Mouse (Mus musculus) adrenal gland, postnatal 14 days (tissue): Measurements from ENCODE around the gene Slc24a3. TPM values are rescaled to one million over a fixed set of nuclear protein-coding genes. Genes with fewer than 3 reads are reported as not detected.

Experiments used
- DNase-seq: peaks from one replicate; pipeline ENCODE4 v3.0.0; 2021; ENCODE audit warnings: mixed read lengths
- long read RNA-seq, 2 experiments: library from polyadenylated mRNA; stranded (forward); transcript quantifications; one replicate each; pipeline ENCODE4 v2.0.0; 2021
- total RNA-seq: library from RNA; stranded (reverse); gene quantifications from 2 replicates; pipeline ENCODE4 v1.2.3, GENCODE M21; 2021

Gene Slc24a3
- total RNA-seq = 40.5 and 40.6 TPM in 2 replicates
- long read RNA-seq, experiment 1, partial matches to known transcripts = 2 of 5 reads
- long read RNA-seq, experiment 1, other reads (novel, unspliced or antisense) = 3 of 5 reads
- long read RNA-seq, experiment 2, partial matches to known transcripts = 4 of 6 reads
- long read RNA-seq, experiment 2, other reads (novel, unspliced or antisense) = 2 of 6 reads

DNA sequence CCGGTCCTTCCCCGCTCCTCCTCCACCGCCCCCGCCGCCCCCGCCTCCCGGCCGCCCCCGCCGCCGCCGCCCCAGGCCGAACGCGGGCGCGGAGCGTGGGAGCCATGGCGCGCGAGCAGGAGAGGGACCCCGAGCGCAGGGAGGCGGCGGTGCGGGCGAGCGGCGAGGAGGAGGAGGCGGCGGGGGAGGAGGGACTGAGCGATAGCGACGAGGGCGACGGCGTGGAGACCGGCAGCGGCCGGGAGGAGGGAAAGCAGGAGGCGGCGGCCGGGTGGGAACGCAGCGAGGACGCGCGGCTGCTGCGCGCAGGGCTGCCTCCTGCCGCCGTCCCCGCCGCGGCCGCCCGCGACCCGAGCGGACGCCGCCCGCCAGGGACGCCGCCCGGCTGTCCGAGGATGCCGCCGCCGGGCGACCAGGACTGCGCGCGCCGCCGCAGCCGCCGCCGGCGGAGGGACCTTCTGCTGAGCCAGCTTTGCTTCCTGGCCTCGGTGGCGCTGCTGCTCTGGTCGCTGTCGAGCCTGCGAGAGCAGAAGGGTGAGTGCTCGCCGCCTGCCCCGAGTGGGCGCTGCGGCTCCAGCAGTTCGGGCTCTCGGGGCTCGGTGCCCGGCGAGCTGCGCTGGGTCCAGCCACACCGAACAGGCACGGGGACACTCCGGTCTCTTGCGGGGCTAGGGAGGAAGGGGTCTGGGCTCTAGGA, at the start of gene Slc24a3:
Slc24a3 (plus strand) TSS at position 91 of the 697 bp plus-strand sequence.
- DNase-seq = peak; percentile 92

DNA sequence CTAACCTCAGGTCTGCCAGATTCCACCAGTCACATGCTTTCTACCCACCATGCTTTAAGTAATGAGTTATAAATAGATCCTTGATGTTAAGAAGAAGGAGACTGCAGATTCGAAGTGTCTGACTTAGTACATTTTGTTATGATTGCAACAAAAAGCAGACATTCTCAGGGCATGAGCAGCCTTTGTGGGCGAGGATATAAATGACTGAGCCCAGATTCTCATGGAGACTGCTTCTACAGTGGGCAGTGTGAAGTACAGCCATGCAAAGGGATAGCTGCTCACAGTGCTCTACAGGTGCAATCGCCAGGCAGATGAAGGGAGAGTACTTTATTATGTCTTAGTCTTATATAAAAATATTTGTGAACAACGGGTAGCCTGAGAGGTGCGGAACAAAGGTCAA, 49.8 kb upstream of the Slc24a3 start:
- DNase-seq = no peak

DNA sequence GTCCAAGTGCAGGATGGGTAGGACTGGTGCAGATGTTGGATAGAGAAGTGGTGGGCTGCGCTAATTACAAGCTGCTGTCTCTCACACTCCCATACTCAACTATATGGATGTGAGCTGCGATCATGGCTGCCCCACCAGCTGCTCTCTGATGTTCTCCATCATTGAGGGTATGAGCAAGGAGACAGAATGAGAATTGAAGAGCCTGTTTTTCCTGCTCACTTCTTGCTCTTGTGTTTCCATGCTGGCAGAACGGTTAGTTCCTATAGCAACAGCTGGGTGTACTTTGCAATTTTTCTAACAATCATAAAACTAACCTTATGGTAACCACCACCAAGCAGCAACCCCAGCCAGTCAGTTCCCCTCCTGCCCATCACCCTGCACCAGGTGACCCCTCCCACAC, 39.8 kb upstream of the Slc24a3 start:
- no peak for DNase-seq

DNA sequence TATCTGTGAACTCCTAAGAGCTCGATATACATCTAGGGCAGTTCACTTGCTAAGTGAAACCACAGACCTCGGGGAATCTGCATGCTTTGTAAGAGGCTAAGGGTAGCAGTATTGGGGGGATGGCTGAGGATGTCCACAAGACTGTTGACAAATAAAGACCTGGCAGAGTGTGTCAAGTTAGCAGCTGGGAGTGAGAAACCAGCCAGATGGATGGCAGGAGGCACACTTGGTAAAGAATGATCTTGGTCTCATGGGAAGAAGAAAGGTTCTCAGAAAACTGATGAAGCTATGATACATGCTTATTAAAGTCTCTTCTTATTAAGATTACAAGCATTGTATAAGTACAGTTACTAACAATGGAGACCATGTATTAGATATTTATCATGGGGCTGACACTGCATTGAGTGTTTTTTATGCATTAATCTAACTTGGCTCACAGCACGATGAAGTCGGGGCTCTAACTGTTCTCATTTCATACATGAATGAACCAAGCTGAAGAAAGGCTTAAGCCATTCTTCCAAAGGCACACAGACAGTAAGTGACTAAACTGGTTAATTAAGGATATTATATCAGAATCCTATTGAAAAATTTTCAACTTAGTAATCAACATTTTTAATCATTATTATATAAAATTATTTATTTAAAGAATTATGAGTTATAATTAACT, 30.8 kb upstream of the Slc24a3 start:
- no peak for DNase-seq

DNA sequence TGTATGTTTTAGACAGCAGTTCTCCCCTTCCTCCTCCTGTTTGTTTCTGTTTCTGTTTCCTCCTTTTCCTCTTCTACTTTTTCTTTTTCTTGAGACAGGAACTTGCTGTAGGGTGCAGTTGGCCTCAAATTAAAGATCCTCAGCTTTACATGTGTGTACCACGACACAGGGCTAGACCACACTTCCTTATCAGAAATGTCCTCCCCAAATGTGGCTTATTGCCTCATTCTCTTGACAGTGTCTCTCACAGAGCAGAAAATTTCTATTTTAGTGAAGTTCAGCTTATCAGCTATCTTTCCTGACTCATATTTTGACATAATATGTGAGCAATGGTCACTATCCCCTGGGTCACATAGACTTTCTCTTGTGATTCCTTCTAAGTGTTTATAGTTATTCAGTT, 17.1 kb upstream of the Slc24a3 start:
- DNase-seq = no peak

DNA sequence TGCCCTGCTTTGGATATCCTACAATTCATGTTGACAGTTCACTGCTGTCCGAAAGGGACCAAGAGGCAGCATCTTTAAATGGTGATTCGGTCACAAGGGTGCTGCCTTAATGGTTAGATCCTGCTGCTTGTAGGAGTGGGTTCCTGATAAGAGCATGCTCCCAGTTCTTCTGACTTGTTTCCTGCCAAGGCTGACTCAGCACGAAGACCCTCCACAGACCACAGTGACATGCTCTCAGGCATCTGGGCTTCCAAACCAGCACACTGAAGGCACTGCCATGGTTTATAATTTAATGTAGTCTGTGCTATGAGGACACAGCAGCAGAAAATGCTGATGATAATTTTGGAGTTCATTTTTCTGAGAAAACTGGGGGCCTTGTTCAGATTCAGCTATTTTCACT, 16.7 kb upstream of the Slc24a3 start:
- no peak for DNase-seq

DNA sequence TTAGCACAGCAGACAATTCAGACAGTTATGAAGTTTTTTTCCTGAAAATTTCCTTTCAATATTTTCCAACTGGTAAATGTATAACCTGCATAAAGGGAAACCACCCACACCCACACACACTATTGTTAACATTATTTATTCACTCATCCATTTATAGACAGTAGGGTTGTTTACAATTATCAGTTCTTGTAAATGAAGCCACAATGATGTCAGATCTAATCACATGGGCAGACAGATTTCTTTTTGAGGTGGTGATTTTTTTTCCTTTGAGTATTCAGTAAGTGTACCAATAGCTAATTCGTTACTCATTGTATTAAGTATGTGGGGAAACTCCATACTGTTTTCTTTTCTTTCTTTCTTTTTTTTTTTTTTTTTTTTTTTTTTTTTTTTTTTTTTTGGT, 15.3 kb upstream of the Slc24a3 start:
- DNase-seq = no peak

DNA sequence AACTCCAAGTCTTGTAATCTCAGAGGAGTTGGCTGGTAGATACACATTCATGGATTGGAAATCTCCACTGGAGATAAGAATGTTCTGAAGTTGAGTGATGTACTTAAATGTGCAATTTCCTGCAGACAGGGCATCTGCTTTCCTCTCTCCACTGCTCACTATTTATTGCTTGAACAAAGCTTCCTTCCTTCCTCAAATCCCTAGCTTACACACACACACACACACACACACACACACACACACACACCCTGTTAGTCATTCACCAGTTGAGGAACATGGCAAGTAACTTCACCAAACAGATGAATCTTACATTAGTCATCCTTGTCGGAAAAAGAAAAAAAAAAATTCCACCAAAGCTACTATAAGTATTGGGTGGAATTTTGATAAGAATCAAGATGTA, 8.6 kb upstream of the Slc24a3 start:
- DNase-seq = peak; percentile 9

DNA sequence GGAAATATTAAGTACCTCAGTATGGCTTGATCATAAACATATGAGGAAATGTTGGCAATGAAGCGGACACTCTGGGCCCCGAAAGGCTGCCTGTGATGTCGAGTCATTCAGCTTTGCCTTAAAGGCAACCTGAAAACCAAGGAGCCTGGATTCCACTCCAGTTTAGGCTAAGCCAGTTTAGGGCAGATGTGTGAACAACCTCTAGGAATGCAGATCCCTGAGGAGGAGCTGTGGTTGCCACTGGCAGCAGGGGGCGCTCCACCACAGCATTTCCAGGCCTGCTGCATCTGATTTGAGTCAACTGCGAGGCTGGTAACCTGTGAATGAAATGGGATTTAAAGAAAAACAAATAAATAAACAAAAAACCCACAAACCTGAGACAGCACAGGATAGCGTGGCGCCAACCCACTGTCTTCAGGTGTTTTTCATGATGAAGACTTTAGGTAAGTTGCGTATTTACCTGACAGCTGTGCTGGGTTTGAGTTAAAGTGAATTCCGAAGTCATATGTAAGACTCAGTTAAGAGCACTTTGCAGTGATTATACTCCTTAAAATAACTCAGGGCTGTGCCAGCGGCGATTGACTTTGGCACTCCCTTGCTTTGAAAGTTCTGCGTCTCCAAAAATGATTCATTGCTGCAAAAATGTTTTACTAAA, 6.4 kb upstream of the Slc24a3 start:
- DNase-seq = peak; percentile 89

DNA sequence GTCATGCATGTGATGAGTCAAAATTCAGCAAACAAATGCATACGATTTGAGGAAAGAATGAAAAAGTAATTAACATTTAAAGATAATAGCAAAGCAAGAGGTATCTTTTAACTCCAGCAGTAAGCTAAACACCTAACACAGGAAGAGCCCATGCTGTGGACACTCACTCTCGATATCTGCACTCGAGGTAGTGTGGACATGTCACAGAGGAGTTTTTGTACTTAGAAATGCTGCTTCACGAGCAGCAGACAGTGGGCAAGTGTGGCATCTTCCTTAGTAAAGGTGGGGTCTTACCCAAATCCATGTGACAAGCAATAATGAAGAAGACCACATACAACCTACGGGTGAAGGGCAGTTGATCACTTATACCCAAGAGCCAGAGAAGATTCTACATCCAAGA, 3.5 kb upstream of the Slc24a3 start:
- DNase-seq = no peak

DNA sequence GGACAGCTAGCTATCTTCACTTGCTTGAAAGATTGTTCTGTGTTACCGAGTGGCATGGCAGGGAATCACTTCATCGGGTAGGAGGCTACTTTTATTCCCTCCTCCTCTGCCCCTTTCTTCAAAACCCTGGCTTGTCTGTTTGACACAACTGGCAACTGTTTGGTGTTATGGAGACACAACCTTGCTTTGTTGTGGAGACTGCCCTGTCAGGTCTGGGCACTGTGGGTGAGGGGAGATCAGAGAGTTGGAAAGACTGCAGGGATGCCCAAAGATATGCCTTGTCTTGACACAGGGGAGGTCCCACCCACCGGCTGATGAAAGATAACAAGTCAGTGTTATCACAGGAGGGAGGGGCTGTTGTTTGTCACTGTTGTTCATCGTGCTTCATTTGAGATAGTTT, 3.0 kb upstream of the Slc24a3 start:
- DNase-seq = no peak

DNA sequence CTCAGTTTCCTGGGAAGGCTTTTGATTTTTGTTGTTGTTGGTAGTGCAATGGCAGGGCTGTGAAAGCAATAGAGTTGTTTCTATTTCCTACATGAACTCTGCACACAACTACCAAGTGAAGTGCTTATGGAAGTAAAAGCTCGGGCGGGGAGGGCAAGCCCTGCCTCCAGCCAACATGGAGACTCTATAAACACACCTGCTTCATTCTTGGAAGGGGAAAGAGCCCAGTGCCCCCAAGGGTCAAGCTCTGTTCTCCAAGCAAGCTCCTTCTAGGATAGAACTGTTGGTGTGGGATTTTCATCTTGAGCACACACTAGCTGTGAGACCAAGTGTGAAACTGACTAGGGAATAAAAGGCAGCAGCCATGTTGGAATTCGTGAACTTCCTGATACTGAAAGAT, 2.5 kb upstream of the Slc24a3 start:
- DNase-seq = no peak

DNA sequence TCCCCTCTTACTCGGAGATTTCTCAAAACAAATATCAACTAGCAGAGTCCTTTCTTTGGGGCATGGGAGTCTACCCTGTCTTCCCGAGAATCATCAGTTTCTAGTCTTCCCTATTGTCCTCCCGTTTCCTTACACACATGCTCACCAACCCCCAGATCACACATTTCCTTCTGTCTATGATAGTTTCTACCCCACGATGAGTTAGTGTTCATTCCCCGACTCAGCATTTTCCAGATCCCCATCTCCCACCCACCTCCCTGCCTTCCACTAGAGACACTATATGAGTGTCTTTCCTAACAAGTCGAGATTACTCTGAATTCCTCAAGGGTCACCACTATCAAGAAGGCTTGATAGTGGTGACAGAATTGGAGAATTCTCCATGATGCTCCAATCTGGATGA, 1.7 kb upstream of the Slc24a3 start:
- DNase-seq = no peak

DNA sequence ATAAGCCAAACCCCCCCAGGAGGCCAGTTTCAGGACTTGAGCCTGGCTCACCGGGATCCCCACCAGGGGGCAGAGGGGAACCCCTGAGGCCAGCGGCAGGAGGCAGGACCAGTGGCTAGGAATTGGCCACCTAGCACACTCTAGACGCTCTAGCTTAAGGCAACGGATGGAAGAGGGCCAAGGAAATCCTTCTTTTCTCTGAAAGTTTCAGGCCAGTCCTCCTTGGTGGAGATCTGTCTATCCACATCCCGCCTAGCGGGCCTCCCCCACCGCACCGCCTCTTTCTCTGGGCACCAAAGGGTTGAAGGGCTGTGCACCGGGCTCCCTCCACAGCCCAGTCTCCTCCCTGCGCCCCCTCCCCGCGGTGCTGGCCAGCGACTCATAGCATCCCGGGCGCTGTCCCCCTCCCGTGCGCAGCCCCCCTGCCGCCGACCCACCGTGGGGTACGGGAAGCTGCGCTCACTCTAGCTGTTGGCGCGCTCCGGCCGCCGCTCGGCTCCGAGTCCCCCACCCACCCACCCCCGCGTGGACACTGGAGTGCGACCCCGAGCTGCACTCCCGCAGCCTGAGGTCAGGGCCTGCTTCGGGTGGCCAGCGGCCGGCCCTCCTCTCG, 397 bp upstream of the Slc24a3 start:
- peak; percentile 85 for DNase-seq

DNA sequence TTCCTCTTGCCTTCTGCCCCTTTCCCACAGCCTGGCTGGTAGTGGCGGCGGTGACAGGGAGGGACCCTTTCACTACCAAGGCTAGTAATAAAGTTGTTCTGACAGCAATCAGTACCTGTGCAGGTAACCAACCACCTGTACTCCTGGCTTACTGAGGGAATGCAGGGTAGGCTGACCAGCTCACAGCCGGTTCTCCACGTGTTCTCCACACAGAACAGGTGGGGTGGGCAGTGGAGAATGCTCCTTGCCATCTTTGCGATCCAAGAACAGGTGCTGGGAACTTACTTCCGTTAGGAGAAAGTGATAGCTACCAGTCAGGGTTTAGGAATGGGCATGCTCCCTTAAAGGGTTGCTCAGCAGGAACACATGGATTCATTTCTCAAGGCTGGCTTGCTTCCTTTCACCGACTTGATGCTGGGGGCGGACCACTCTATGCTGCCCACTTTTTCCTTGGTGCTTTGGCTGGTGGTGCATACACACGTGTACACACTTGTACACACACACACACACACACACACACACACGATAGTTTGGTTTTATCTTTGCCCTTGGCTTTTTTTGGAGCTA, 934 bp downstream of the Slc24a3 start:
- peak; percentile 12 for DNase-seq

DNA sequence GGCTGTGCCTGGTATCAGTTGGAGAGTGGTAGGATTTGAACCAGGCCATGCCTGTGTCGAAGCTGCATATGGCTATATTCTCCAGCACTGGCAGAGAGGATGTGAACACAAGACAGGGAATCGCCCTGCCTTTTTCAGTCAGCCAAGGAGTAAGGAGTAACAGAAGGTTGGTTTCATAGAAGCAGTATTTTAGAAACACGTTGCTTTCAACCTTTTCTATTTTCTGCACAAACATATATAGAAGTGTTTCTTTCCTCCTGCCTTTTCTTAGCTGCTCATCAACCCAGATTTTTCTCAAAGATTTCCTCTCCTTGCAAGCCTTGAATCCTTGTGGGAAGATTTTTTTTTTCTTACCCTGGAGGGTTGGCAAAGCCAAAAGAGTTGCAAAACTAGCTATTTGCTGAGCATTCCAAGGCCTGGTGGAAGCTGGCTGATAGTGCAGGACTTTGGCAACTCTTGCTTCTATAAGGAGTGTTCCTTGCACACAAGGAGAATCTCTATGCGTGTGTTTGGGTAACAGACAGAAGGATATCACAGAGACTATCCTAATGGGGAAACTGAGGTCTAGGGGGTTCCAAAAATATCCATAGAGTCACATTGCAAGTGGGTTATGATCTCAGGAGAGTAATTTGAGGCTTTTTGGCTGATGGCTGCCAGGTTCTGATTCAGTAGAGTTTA, 5.6 kb downstream of the Slc24a3 start:
- DNase-seq = peak; percentile 51

DNA sequence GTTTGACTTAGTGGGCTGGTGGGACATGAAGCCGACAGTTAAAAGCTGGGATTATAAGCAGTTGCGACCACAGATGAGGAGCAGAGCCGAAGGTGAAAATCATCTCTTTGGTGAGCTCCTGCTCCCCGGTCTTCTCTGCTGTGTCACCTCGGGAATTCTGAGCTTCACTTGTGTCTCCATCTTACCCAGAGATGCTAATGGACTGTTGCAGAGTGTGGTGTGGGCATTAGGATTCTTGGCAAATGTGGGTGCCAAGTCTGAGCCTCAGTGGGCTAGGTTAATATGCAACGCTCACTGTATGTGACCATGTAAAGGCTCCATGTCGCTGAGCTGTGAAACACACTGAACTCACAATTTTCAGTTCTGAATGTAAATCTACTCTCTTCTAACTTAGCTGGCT, 7.5 kb downstream of the Slc24a3 start:
- DNase-seq = no peak

DNA sequence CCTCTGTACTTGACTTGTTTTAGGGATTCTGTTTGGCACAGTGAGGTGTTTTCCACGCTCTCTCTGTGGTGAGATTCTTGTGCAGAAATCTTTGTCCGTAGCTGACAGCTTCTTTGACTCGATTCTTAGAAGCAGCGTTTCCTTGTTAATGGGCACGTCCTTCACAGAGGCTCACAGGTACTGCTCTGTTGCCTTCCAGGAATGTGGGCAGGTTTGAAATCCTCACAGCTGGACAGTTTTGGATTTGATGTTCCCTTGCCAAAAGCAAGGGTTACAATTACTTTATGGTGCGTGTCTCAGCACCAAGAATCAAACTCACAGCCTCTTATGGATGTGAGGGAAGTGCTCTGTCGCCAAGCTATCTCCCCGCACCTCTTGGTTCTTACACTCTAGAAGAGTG, 14.9 kb downstream of the Slc24a3 start:
- no peak for DNase-seq

DNA sequence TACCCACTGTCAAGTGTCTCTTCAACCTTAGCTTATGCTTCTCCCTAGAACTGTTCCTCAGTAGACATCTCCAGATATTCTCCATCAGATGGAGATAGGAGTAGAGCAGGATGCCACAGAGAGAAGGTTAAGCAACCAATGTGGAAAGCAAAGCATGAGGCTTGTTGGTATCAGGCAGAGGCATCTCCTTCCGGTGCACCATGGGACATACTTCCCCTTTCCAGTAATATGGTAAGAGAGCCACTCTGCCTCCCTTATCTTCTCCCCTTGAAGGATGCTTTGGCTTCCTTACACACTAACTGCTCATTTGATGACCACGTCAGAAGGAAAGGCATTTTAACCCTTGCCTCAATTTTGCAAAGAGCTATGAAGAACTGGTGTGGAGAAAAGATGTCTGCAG, 21.3 kb downstream of the Slc24a3 start:
- DNase-seq = no peak

DNA sequence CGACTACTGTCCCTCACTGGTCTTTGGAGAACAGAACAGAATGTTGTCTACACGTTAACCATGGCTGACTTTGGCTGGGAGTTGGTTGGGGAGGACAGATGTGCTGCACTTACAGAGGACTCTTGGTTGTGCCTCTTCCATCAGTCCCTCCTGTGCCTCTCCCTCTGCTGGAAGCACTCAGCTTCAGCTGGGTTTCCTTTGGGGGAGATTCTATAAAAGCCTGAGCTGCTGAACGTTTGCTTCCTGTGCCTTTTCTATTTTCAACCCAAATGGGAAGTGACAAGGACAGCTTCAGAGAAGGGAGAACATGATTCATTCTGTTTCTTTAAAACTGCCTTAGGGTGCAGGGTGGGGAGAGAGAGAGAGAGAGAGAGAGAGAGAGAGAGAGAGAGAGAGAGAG, 28.5 kb downstream of the Slc24a3 start:
- no peak for DNase-seq

DNA sequence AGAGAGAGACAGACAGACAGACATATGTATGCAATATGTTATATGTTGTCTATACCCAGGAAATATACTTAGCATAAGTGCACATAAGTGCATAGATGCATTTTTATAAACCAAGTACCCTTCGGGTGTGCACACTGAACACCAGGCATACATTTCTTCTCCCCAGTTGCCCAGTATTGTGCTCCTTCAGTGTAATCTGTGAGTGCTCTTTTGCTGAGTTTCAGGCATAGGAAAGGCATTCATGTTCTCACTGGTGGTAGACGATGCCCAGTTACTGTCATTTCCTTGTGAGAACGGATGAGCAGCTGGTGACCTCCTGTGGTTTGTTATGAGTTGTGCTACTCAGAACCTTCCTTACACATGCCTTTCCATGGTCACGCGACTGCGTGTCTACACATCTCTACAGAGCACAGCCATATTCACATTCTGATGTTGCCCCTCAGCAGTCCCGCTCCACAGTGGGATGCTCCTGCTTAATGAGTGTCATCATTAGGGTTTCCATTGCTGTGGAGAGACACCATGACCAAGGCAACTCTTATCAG, 29.0 kb downstream of the Slc24a3 start:
- peak; percentile 10 for DNase-seq

DNA sequence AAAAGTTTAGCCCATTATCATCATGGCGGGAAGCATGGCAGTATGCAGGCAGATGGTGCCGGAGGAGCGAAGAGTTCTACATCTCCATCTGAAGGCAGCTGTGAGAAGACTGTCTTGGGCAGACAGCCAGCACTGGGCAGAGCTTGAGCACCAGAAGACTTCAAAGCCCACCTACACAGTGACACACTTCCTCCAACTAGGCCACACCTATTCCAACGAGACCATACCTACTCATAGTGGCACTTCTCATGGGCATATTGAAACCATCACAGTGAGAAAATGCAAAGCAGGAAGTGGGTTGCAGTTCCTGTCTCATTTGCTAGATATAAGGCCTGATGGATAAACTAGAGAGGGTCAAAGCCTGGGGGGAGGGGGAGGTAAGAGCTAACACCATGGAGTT, 29.5 kb downstream of the Slc24a3 start:
- DNase-seq = no peak
